Mouse (Mus musculus) midbrain, embryonic 11.5 days (tissue): ENCODE measurements around the gene Pycard. TPM values are rescaled to one million over a fixed set of nuclear protein-coding genes. Genes with fewer than 3 reads are reported as not detected.
"Not testable (repeated sequence)": the region's sequence is repeated elsewhere in the genome, so short reads cannot be mapped to it uniquely, and the experiment has no call there.

Experiments used
- ATAC-seq: fragments of 200-750 bp; cut with Nextera tagmentation; 2 replicates; pipeline ENCODE4 v1.8.0; 2017; ENCODE audit warnings: moderate TSS enrichment, moderate library complexity; ENCODE audit not compliant: low FRiP score
- DNase-seq: peaks from one replicate; pipeline ENCODE4 v3.0.0; 2015; ENCODE audit warnings: low spot score; ENCODE audit errors: missing footprints
- H3K27ac ChIP-seq: fragments of 300-500 bp; sonication (generic); 2 replicates; pipeline ENCODE4 v1.5.1; 2014; ENCODE audit warnings: low read depth, low read length
- H3K27me3 ChIP-seq: fragments of 300-500 bp; sonication (generic); 2 replicates; pipeline ENCODE4 v1.6.1; 2014; ENCODE audit warnings: mild to moderate bottlenecking, low read length, moderate library complexity, mixed read lengths; ENCODE audit not compliant: control insufficient read depth, insufficient read depth
- H3K36me3 ChIP-seq: fragments of 300-500 bp; sonication (generic); 2 replicates; pipeline ENCODE4 v1.6.1; 2014; ENCODE audit warnings: mild to moderate bottlenecking, low read length, moderate library complexity, mixed read lengths; ENCODE audit not compliant: control insufficient read depth, insufficient read depth
- H3K4me1 ChIP-seq: fragments of 300-500 bp; sonication (generic); 2 replicates; pipeline ENCODE4 v1.6.1; 2014; ENCODE audit warnings: low read length; ENCODE audit not compliant: control insufficient read depth, insufficient read depth
- H3K4me2 ChIP-seq: fragments of 300-500 bp; sonication (generic); 2 replicates; pipeline ENCODE4 v1.6.1; 2014; ENCODE audit warnings: mild to moderate bottlenecking, moderate library complexity
- H3K4me3 ChIP-seq: fragments of 300-500 bp; sonication (generic); 2 replicates; pipeline ENCODE4 v1.5.1; 2014; ENCODE audit warnings: low read depth, low read length
- H3K9ac ChIP-seq: fragments of 300-500 bp; sonication (generic); 2 replicates; pipeline ENCODE4 v1.6.1; 2014; ENCODE audit warnings: low read length
- H3K9me3 ChIP-seq: fragments of 300-500 bp; sonication (generic); 2 replicates; pipeline ENCODE4 v1.6.1; 2016; ENCODE audit warnings: low read length; ENCODE audit not compliant: control insufficient read depth
- WGBS: fragments of 180-500 bp; shearing (Covaris S2); extraction: QIAGEN DNeasy Blood & Tissue Kit; methylation state at CpG from one replicate; pipeline ENCODE4 v1.1.7; 2014; 5-methylcytosine and 5-hydroxymethylcytosine counted together
- polyA plus RNA-seq: library from polyadenylated mRNA; unstranded; fragments of >200 nt; fragmentation: Nextera tagmentation; extraction: Ambion mirVana; gene quantifications from 2 replicates; pipeline ENCODE4 v1.2.1, GENCODE M21; 2014

Gene Pycard
- 5.5 and 6.7 TPM in 2 replicates for polyA plus RNA-seq

DNA sequence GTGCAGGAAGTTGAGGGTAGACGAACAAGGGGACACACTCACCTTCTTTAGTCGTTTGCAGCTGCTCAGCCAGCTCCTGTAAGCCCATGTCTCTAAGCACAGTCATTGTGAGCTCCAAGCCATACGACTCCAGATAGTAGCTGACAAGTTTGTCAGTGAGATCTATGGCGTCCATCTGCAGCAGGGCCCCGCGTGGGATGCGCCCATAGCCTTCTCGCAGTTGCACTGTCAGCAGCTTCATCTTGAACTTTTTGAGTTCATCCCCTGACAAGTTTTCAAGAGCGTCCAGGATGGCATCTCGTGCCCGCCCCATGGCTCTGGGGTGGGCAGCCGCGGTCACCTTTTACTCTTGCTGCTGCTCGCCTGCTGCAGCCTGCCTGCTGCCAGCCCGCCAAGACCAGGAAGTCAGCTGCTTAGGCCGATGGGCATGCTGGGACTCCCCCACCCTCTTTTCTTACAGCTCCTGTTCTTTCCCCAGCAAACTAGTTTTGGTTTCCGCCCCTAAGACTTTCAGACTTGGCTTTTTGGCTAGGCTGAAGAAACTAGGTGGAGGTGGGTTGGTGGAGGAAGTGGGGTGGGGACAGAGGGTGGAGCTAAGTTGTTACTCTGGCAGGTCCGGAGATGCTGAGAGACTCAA lies at the start of gene Pycard:
Gene Pycard, minus strand, starts transcription at position 527 of the 637 bp plus-strand sequence.
- ATAC-seq, result no peak
- Histone ChIP-seq H3K4me1 (no peaks in the 10 kb centered on the region), H3K4me2 (peak within 1 kb of the TSS; percentile 17; the same call in 1 of the 2 replicates), H3K4me3 (no peak within 1 kb of the TSS), H3K9me3 (no peaks in the 10 kb centered on the region), H3K27me3 (no peaks in the 10 kb centered on the region), H3K27ac (no peak within 1 kb of the TSS), H3K36me3 (no peaks in the 10 kb centered on the region), H3K9ac (peak within 1 kb of the TSS; percentile 40; the same call in 1 of the 2 replicates)
- no peak for DNase-seq
- 24% methylated on average over 18 of the region's 18 CpGs for WGBS

DNA sequence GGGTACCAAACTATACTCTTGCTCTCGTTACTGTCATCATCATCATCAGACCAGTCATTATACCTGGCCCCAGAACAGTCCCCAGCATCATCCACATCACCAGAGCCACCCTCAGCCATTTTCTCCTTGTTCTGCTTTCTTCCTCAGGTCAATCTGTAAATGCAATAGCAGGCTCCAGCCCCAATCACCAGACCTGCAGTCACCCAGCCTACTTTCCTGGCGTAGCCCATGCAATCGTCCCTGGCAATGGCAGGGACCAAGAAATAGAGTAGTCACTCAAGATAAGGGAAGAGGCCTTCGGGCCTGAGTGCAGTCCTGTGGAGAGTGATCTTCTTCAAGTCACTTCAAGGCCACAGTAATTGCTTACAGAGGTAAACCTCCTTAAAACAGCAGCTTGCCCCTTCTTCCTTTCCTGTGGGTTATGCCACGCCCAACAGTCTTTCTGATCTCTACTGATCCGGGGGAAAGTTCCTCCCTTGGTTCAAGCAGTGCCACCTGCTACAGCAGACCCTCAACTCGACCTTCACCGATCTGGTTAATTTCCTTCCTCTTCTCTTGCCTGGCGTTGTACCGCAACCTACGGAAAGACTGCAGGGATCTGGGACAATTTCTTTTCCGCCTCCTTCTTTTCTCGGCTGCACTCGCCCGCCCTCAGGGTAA lies 48.6 kb upstream of the Pycard start:
- H3K4me2 ChIP-seq, H3K4me1 ChIP-seq, H3K4me3 ChIP-seq, H3K36me3 ChIP-seq, H3K9me3 ChIP-seq, H3K9ac ChIP-seq, ATAC-seq, H3K27ac ChIP-seq, H3K27me3 ChIP-seq, DNase-seq: not testable (repeated sequence)
- WGBS, result 82% methylated on average over 15 of the region's 15 CpGs

DNA sequence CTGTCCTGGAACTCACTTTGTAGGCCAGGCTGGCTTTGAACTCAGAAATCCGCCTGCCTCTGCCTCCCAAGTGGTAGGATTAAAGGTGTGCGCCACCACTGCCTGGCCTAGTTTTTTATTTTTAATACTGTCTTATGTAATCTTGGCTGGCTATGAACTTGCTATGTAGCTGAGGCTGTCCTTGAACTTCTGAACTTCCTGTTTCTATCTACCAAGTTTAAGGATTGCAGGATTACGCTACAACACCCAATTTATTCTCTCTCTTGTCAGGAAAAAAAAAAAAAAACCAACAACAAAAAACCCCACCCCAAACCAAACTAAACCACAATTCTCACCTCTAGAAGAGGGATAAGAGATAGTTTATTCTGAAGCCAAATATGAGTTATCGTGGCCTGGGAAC lies 39.9 kb upstream of the Pycard start:
- Histone ChIP-seq H3K9ac (no peak overlapping the region), H3K36me3 (no peaks in the 10 kb centered on the region), H3K4me3 (no peak overlapping the region), H3K4me2 (no peak overlapping the region), H3K27me3 (no peaks in the 10 kb centered on the region), H3K9me3 (no peaks in the 10 kb centered on the region), H3K4me1 (no peaks in the 10 kb centered on the region), H3K27ac (no peak overlapping the region)
- no peak for DNase-seq
- WGBS, result 92% methylated on average over 4 of the region's 4 CpGs
- no peak for ATAC-seq

DNA sequence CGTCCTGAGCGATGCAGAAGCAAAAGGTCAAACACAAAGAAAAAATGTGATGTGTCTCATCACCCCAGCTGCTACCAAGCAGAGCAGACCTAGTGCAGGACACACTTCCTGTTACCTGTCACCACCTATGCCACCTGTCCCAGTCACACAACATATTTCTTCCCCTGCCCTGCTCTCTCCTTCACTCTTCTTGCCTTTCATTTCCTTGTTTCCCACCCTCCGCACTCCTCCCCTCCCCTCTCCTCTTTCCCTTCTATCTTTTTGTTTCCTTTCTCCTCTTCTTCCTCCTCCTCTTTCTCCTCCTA lies 39.3 kb upstream of the Pycard start:
- no peaks in the 10 kb centered on the region for H3K9me3 ChIP-seq
- H3K36me3 ChIP-seq, result no peaks in the 10 kb centered on the region
- H3K4me3 ChIP-seq, result no peak overlapping the region
- no peak overlapping the region for H3K27ac ChIP-seq
- ATAC-seq (no peak), DNase-seq (no peak)
- no peak overlapping the region for H3K4me2 ChIP-seq
- WGBS, result 89% methylated on average over 3 of the region's 3 CpGs
- H3K27me3 ChIP-seq, result no peaks in the 10 kb centered on the region
- H3K4me1 ChIP-seq, result no peaks in the 10 kb centered on the region
- no peak overlapping the region for H3K9ac ChIP-seq

DNA sequence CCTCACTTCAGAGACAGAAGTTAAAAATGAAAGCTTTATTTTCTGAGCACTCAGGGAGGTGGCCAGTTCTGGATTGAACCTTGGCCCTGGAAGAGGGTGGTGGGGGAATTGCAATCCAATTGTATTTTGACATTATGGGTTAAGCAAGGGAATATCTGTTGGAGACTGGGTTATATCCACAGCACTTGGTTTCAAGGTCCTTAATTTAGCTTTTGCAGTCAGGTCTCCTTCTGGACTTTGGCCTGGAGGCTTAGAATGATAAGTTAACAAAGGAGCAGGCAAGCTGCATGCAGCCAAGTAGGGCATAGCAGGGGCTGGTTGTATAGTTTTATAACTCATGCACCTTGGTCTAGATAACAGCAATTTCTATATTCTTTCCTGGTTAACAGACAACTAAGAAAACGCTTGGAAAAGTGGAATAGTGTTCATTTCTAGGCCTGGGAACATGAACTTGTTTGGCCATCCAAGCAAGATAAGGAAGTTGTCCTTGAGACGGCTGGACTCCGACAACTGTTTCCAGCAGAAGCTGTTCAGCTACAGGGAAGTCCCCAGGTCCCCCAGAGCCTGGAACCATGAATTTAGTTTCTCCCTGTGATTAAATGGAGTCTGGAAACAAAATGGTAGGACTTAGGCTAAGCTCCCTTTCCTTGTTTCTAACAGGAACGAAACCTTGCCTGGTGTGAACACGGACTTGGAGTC lies 38.8 kb upstream of the Pycard start:
- Histone ChIP-seq H3K4me3 (no peak overlapping the region), H3K4me2 (no peak overlapping the region)
- WGBS, result 92% methylated on average over 5 of the region's 5 CpGs

DNA sequence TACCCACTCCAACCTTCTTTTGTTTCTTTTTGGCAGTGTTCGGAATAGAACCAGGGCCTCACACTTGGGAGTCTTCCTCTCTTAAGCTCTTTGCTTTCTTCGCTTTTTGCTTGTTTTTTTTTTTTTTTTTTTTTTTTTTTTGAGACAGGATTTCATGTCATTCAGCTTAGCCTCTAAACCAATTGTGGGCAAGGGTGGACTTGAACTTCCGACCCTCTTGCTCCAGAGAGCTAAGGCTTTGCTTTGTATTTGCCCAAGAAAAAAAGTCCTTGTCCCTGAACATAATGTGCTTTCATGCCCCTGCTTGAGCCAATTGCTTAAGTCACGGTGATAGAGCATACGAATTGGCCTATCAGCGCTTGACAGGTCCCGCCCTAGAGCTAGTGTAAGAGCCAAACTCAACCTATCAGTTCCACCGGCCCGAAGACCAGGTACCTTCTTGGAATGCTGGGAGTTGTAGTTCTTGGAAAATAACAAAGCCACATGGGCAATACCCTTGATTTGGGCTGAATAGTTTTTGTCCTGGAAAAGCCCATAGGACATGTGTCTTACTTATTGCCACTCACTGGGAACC lies 37.8 kb upstream of the Pycard start:
- WGBS, result 35% methylated on average over 9 of the region's 9 CpGs
- no peaks in the 10 kb centered on the region for H3K27me3 ChIP-seq
- no peak overlapping the region for H3K4me2 ChIP-seq

More for the DNA sequence above, 38.8 kb upstream of the Pycard start:
- no peaks in the 10 kb centered on the region for H3K27me3 ChIP-seq
- no peak for ATAC-seq
- H3K27ac ChIP-seq, result no peak overlapping the region
- no peak for DNase-seq
- no peaks in the 10 kb centered on the region for H3K9me3 ChIP-seq
- H3K9ac ChIP-seq, result no peak overlapping the region
- no peaks in the 10 kb centered on the region for H3K4me1 ChIP-seq
- H3K36me3 ChIP-seq, result no peaks in the 10 kb centered on the region

DNA sequence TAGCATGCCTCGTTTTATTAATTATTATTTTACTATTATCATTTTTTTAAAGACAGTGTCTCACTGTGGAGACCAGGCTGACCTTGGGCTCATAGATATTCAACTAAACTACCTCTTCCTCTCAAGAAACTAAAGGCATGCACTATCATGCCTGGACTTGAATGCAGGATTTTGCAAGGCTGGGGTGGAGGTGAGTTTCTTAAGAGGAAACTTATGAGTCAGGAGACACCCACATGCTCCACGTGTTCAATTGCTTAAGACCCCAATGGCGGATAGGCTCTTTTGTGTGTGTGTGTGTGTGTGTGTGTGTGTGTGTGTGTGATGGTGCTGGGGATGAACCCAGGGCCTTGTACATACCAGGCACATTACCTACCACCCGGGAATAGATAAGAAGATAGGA lies 31.7 kb upstream of the Pycard start:
- no peaks in the 10 kb centered on the region for H3K4me1 ChIP-seq
- H3K27me3 ChIP-seq, result no peaks in the 10 kb centered on the region
- no peaks in the 10 kb centered on the region for H3K36me3 ChIP-seq
- no peak overlapping the region for H3K4me3 ChIP-seq
- WGBS, result 86% methylated on average over 4 of the region's 4 CpGs
- H3K9ac ChIP-seq, result no peak overlapping the region
- no peak overlapping the region for H3K4me2 ChIP-seq
- H3K9me3 ChIP-seq, result no peaks in the 10 kb centered on the region
- DNase-seq (no peak), ATAC-seq (no peak)
- no peak overlapping the region for H3K27ac ChIP-seq

More for the DNA sequence above, 37.8 kb upstream of the Pycard start:
- H3K36me3 ChIP-seq, result no peaks in the 10 kb centered on the region
- no peak overlapping the region for H3K4me3 ChIP-seq
- H3K4me1 ChIP-seq, result no peaks in the 10 kb centered on the region
- H3K9ac ChIP-seq, result no peak overlapping the region
- no peak overlapping the region for H3K27ac ChIP-seq
- DNase-seq (no peak), ATAC-seq (0 out of 2 replicates have a peak, but pooled peaks have one; percentile 48)
- H3K9me3 ChIP-seq, result no peaks in the 10 kb centered on the region

DNA sequence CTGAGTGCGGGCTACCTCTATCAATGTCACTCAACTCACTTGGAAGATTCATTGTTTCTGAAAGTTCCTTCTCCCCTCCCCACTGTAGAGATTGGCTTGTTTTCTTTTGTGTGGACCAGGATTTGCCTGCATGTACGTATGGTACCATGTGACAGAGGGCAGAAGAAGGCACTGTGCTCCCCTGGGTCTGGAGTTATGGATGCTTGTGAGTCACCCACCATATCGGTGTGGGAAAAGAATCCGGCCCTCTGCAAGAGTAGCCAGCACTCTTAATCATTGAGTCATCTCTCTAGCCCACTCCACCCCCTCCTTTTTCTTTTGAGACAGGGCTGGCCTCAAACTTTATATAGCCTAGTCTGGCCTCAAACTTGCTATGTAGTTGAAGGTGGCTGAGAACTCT lies 31.3 kb upstream of the Pycard start:
- Histone ChIP-seq H3K27ac (no peak overlapping the region), H3K9me3 (no peaks in the 10 kb centered on the region), H3K27me3 (no peaks in the 10 kb centered on the region), H3K9ac (no peak overlapping the region), H3K4me2 (no peak overlapping the region), H3K4me1 (no peaks in the 10 kb centered on the region), H3K36me3 (no peaks in the 10 kb centered on the region), H3K4me3 (no peak overlapping the region)
- WGBS, result 89% methylated on average over 4 of the region's 4 CpGs
- ATAC-seq, result no peak
- no peak for DNase-seq

DNA sequence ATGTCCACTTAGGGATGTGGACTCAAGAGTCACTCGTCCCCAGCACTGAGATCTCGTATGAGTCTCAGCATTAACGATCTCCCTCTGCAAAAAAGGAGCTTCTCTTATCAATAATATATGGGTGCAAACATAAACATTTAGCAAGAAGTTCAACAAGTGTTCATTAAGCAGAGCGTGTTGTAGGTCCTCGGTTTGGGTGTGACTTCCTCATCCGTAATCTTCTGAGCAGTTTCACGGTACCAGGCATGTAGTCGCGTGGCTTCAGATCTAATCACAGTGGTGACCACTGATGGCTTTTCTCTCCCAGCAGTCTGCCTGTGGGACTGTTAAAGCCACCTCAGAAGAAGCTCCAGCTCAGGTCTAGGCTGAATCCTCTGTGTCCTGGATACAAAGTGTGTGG lies 30.7 kb upstream of the Pycard start:
- Histone ChIP-seq H3K9ac (no peak overlapping the region), H3K4me1 (no peaks in the 10 kb centered on the region), H3K27ac (no peak overlapping the region), H3K36me3 (no peaks in the 10 kb centered on the region), H3K27me3 (no peaks in the 10 kb centered on the region), H3K4me3 (no peak overlapping the region), H3K4me2 (no peak overlapping the region), H3K9me3 (no peaks in the 10 kb centered on the region)
- DNase-seq, result no peak
- no peak for ATAC-seq
- WGBS, result 93% methylated on average over 9 of the region's 9 CpGs
